Mouse (Mus musculus): ENCODE results near the gene Stac3.

DNA sequence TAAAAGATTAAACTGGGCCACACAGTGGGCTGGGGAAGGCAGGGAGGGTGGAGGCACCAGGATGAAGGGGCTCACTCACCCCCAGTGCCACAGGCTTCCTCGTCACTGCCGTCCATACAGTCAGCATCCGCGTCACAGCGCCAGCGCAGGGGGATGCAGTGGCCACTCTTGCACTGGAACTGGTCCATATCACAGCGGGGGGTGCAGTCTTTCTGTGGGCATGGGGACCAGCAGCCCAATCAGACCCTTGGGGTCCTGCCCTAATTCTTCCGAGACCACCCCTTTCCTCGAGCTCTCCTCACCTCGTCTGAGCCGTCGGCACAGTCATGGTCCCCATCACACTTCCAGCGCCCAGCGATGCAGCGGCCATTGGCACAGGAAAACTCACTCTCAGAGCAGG lies 46.8 kb downstream of the Stac3 start:
- TF ChIP-seq MAFK (IDR thresholded peaks at IDR 0.05; ENCODE audit: insufficient read depth, low read depth, low read length) (no peak), ZNF384 (IDR thresholded peaks at IDR 0.05; ENCODE audit: low read depth, low read length) (no peak), HCFC1 (IDR thresholded peaks at IDR 0.05; ENCODE audit: borderline replicate concordance, insufficient read depth, low read length) (no peak), CHD2 (IDR thresholded peaks at IDR 0.05; ENCODE audit: low read depth, low read length) (no peak)
